Mouse (Mus musculus) layer of hippocampus, adult 2 months (tissue): ENCODE measurements around the gene Havcr2. TPM values are rescaled to one million over a fixed set of nuclear protein-coding genes. Genes with fewer than 3 reads are reported as not detected.

Source experiments
- DNase-seq, 2 experiments: peaks; one replicate each; pipeline ENCODE4 v3.0.0; 2022; ENCODE audit warnings: low spot score in 2 of 2
- H3K27ac ChIP-seq: fragments of 200-600 bp; 2 replicates; pipeline ENCODE4 v1.8.1; 2022
- H3K4me3 ChIP-seq: fragments of 200-600 bp; 2 replicates; pipeline ENCODE4 v1.8.1; 2022; ENCODE audit warnings: mild to moderate bottlenecking
- CTCF ChIP-seq: fragments of 200-600 bp; conservative IDR thresholded peaks from 2 replicates; pipeline ENCODE4 v1.8.1; 2022; ENCODE audit warnings: antibody characterized with exemption, mild to moderate bottlenecking, moderate library complexity
- total RNA-seq, 2 experiments: library from RNA; stranded (reverse); gene quantifications; 2 replicates each; pipeline ENCODE4 v1.2.3; 2021

The Havcr2 gene
- total RNA-seq, 2 experiments from 2014 or later: 2.2 to 2.8 TPM

DNA sequence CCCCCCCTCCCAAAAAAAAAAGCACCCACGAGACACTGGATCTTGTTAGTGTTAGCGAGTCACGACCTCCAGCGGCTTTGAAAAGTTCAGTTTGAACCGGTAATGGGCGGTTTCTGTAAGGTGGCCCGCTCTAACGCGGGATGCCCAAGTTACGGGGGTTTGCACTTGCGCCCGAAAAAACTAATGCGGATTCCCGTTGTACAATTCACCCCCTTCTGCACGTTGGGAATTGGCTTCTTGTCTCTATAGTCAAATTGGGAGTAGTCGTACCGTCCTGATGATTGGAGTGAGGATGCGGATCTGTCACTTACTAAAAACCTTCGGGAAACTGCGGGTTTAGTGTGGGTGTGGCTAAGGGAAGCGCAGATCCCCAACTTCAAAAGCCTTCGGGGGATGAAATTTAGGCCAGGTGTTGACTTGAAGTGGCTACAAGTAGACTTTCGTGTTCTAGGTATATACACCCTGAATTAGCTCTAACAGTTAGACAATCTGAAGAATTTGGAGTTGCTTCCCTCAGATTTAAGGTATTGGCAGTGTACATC is 17.2 kb upstream of the Havcr2 start:
- peak overlapping the region; percentile 92 for H3K4me3 ChIP-seq
- peak overlapping the region; percentile 96 for H3K27ac ChIP-seq
- no peak for DNase-seq
- no peak for TF ChIP-seq CTCF

DNA sequence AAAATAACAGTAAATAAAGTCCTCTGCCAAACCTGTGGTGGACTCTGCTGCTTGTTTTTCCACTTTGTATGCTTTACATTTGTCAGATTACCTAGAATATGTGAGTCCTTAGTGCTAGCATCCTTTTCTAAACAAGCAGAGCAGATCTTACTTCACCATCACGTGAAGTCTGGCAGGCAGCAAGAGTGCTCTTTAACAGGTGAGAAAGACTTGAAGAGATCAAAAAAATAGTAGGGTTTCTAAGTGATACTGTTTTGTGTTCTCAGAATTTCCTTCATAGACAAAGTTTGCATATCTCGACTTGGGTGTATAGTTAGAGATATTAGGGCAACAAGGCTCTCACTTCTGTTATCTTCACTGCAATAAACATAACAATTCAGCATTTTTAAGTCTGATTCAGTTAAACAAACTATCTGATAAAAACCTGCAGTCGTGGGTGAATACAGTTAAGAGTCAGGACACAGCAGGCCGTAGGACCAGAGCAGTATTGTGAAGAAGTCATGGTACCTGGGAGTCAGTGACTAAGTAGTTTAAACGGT is 15.7 kb upstream of the Havcr2 start:
- DNase-seq: no peak
- Histone ChIP-seq H3K27ac (no peak overlapping the region), H3K4me3 (no peak overlapping the region)
- TF ChIP-seq CTCF: no peak

- H3K4me3 ChIP-seq: no peak overlapping the region
- no peak overlapping the region for H3K27ac ChIP-seq
- TF ChIP-seq CTCF: no peak
- no peak for DNase-seq
These were observed 13.0 kb upstream of the Havcr2 start for GRCm38 (mm10) chr11:46441774-46442173.

DNA sequence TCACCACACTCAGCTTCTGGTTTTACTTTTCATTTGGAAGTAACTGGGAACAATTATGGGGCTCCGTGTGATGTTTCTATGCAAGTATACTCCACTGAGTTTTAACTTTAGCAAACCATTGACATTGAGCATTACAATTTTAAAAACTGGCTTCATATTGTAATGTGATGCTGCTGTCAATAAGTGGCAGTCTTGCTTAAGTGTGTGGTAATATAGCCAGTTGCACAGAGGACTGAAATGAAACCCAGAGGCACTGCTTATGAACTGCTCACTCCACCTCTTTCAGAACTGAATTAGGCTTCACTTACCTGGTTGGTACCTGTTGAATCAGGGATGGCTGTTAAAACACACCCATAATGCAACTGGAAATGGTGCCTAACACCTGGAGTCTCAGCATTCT is 11.6 kb upstream of the Havcr2 start:
- peak; percentile 62 for TF ChIP-seq CTCF
- no peak overlapping the region for H3K4me3 ChIP-seq
- no peak overlapping the region for H3K27ac ChIP-seq
- DNase-seq: no peak

DNA sequence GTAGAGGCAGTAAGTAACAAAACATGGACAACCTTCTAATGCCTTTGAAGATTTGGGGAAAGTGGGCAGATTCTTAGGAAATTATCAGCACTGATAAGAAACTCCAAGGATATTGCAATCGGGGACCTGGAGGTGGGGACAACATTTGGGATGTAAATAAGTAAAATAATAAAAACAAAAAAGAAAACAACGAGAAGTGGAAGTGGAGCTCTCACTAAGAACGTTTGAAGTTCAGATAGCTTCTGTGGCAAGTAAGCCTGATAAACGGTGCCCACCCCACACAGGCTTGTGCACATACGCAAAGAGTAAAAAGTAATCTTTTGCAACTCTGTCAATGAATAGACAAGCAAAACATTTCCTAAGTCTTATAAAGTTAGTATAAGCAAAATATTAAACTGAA is 10.8 kb upstream of the Havcr2 start:
- no peak for TF ChIP-seq CTCF
- no peak overlapping the region for H3K27ac ChIP-seq
- no peak for DNase-seq
- H3K4me3 ChIP-seq: no peak overlapping the region

DNA sequence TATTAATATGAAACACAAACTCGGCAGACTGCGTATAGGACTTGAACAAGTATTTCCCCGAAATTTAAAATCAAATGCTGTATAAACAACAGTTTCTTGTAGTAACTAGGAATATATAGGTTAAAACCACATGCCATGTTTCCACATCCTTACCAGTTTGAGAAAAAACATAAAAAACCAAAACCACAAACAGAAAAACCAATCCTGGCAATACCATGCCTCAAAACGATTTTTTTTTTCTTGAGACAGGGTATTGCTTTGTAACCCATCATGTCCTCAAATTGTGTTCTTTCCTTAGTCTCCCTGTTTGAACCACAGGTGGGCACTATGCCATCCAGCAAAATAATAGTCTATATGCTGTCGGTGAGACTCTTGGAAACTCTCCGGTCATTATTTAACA is 8.6 kb upstream of the Havcr2 start:
- TF ChIP-seq CTCF: no peak
- Histone ChIP-seq H3K27ac (no peak overlapping the region), H3K4me3 (no peak overlapping the region)
- DNase-seq: no peak

GRCm38 (mm10) chr11:46447644-46448484 is 6.9 kb upstream of the Havcr2 start:
- Histone ChIP-seq H3K27ac (no peak overlapping the region), H3K4me3 (no peak overlapping the region)
- TF ChIP-seq CTCF: peak; percentile 32
- no peak for DNase-seq

DNA sequence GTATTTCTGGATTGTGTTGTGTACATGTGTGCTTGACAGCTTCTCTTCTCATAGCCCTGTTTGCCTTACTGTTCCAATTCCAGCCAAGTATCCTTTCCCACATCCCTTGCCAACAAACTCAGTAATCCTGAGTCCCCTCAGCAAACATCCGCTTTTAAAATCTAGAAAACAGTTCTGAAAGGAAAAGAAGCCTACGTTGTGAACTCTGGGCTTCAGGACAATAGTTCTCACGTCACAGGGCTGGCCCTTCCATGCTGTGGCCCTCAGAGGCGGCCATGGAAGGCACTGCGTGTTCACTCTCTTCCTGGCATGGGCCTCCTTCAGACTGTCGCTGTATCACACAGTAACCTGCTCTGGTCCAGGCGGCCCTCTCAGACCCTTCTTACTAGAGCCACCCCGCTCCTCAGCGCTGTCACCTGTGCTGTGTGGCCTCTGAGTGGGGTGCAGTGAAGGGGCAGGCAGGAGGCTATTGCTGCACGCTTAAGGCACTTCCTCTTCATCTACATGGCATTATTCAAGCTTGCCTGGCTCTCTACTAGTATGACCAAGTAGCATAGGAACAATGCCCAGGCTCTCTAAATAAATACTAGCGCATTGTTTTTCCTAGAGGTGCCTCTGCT is 5.2 kb upstream of the Havcr2 start:
- Histone ChIP-seq H3K4me3 (no peak overlapping the region), H3K27ac (no peak overlapping the region)
- DNase-seq: no peak
- no peak for TF ChIP-seq CTCF

DNA sequence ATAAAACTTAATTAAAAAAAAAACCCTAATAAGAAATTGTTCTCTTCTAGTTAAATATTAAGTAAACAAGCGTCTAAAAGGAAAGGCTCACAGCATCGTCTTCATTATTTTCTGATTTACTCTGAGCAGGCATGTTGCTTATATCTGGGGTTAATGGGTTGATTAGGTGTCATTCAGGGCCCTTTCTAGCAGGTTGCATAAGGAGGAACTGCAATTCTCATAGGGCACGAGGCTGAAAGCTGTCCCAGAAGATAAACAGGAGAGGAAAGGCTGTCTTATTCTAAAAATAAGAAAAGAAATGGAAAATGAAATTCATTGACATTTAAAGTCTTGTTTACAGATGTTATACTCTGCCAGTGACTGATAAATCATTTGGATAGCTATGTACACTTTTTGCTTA is 5.2 kb downstream of the Havcr2 start:
- H3K27ac ChIP-seq: no peak overlapping the region
- DNase-seq: no peak
- H3K4me3 ChIP-seq: no peak overlapping the region
- no peak for TF ChIP-seq CTCF

DNA sequence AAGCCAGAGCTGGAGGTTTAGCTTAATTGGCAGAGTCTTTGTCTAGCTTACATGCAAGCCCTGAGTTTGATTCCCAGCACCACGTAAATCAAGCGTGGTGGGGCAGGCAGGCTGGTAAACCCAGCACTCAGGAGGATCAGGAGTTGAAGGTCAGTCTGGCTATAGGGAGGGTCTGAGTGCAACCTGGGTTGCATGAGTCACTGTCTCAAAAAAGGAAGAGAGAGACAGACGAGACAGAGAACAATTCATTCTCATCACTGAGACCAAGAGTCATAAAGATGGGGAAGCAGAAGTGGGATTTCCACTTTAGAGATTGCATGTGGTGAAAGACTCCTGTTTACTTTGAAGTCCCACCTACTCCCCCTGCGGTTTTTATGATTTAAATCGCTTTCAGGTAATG is 6.6 kb downstream of the Havcr2 start:
- H3K4me3 ChIP-seq: no peak overlapping the region
- DNase-seq: no peak
- no peak for TF ChIP-seq CTCF
- H3K27ac ChIP-seq: no peak overlapping the region

GRCm38 (mm10) chr11:46461931-46462330 is 7.2 kb downstream of the Havcr2 start:
- no peak for TF ChIP-seq CTCF
- Histone ChIP-seq H3K27ac (no peak overlapping the region), H3K4me3 (no peak overlapping the region)
- no peak for DNase-seq

- DNase-seq: no peak
- no peak for TF ChIP-seq CTCF
- no peak overlapping the region for H3K27ac ChIP-seq
- H3K4me3 ChIP-seq: no peak overlapping the region
These were observed 12.1 kb downstream of the Havcr2 start for GRCm38 (mm10) chr11:46466878-46467277.

DNA sequence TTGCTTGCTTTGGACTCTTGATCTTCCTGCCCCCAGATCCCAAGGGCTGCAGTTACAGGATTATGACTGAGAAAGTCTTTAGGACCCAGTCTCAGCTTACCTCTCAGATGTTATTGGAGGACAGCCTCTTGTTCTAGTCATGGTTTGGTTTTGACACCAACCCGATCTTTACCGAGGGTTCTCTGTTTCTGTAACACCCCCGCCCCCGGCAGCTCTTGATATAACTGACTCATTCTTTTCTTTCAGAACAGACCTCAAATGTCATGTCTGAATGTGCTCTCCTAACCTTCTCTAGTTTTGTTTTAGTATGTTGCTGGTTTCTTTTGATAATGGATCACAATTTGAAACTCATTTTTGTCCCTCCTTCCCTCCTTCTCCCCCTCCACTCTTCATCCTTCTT is 19.5 kb downstream of the Havcr2 start:
- TF ChIP-seq CTCF: no peak

More for the DNA sequence above, 19.5 kb downstream of the Havcr2 start:
- DNase-seq: no peak
- H3K27ac ChIP-seq: no peak overlapping the region
- H3K4me3 ChIP-seq: no peak overlapping the region
